Mouse (Mus musculus): ENCODE data around the gene Ppp2r5c. TPM values are rescaled to one million over a fixed set of nuclear protein-coding genes. Genes with fewer than 3 reads are reported as not detected.

The Ppp2r5c gene
- polyA plus RNA-seq, 1 experiment from 2014 or later: 136 TPM

DNA sequence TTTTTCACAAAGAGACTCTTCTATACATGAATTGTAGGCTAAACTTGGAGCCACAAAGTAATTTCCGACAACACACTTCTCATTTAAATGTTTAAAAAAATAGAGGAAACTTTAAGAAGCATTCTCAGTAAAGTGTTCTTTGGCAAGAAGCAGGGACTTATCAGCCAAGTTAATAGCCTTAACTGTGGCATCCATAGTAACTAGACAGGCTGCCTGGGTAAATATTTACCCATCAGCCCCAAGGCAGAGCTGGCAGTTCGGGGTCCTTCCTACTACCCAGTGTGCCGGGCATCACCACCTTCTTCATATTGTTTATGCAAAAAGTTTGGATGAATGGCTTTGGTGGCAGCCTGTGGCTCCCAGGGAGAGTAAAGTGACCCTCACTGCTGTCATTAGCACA, 50.1 kb downstream of the Ppp2r5c start:
- WGBS: 51% methylated on average over 3 of the region's 3 CpGs
- Histone ChIP-seq H3K4me3 (no peak overlapping the region), H3K9me3 (no peaks in the 10 kb centered on the region), H3K27ac (peak overlapping the region; percentile 83), H3K36me3 (peaks cover 5% of the 10 kb centered on the region), H3K4me1 (peaks cover 67% of the 10 kb centered on the region), H3K27me3 (ENCODE audit: insufficient read depth, poor library complexity, severe bottlenecking) (no peaks in the 10 kb centered on the region)
- no peak for DNase-seq (ENCODE audit: low spot score)

DNA sequence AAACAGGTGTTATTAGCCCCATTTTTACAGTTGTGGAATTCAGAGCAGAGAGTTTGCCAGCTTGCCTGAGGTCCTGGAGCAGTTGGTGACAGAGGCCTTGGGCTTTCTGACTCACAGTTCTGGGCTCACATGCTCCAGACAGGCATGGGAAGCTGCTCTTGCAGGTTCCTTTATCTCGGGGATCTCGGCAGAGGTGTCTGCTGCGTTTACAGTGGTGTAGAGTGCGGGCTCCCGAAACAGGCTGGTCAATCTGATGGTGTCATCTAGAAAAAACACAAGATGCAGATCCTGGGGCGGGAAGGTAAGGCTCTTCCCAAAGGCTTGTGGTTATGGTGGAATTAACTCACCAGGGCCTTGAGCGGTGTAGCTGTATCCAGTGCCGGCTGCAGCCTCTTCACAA, 50.6 kb downstream of the Ppp2r5c start:
- DNase-seq (ENCODE audit: low spot score): no peak
- Histone ChIP-seq H3K36me3 (peaks cover 5% of the 10 kb centered on the region), H3K9me3 (no peaks in the 10 kb centered on the region), H3K4me1 (peaks cover 72% of the 10 kb centered on the region), H3K4me3 (no peak overlapping the region), H3K27me3 (ENCODE audit: insufficient read depth, poor library complexity, severe bottlenecking) (no peaks in the 10 kb centered on the region), H3K27ac (peak overlapping the region; percentile 83)
- 49% methylated on average over 8 of the region's 8 CpGs for WGBS

DNA sequence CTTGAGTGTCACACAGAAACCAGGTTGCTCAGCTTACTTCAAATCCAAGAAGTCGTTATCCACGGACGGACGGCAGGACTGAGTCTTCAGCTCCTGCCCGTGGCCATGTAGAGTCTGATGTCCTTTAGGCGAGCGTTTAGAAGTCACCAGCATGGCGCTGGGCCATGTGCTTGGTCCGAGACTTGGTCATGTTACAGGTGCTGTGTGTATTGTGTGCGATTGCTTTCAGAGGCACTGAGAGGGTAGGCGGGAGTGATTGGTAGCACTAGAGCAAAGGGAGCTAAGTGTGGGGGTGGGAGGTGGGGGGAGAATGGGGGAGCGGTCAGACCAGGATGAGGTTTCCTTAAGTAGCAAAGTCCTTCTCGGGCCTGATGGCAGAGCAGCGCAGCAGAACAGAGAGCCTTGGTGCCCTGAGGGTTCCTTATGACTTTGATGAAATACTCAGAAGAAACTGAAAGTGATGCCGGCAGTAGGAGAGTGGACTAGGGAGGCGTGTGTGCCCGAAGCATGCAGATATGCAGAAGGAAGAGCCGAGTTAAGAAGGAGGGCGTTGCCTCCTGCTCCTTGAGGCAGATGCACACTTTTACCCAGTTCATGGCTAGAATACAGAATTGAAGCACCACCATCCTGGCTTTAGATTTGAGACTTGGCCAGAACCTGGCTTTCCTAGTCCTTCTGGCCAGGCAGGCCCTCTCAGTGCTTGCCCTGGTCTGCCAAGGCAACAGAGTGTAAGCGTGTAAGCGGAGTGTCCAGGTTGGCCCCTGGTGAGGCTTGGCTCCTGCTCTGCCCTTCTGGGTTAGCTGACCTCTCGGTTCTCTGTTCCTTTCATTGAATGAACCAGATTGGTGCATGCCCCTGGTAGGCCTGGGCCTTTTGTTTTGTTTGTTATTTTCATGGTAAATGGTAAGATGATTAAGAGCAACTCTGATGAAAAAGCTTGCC, 51.6 kb downstream of the Ppp2r5c start:
- Histone ChIP-seq H3K27ac (peak overlapping the region; percentile 83), H3K4me3 (no peak overlapping the region), H3K4me1 (peaks cover 82% of the 10 kb centered on the region), H3K36me3 (peaks cover 5% of the 10 kb centered on the region), H3K27me3 (ENCODE audit: insufficient read depth, poor library complexity, severe bottlenecking) (no peaks in the 10 kb centered on the region), H3K9me3 (no peaks in the 10 kb centered on the region)
- 80% methylated on average over 22 of the region's 22 CpGs for WGBS
- DNase-seq (ENCODE audit: low spot score): no peak

DNA sequence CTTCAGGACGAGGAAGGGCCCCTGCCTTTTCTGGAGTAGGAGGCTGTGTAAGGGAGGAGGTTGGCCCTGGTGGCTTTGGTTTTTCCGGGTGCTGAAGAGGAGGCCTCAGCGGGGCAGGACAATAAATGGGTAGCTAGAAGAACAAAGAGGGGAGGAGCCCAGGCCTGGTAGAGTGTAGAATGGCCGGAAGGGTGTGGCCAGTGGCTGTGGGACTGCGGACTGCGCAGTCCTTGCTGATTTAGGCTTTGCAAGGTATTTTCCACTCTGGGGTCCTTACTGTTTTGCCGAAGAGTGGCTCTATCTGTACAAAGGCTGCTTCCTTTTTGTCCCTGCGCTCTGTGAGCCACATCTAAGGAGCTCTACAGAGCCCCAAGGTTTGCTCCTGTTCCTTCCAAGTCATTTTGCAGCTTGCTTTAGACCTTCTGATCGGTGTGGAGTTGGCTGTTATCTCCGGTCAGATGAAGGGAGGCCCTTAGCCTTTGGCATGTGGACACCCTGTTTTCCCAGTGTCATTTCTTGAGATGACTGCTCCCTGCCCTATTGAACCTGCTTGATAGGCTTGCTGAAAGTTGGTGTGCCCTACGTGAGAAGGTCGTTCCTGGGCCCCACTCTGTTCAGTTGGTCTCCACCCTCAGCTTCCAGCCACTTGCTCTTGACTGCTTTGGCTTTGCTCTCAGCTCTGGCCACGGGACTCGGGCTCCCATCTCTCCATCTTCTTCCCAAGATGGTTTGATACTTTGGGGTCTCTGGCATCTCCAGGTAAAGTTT, 52.5 kb downstream of the Ppp2r5c start:
- no peaks in the 10 kb centered on the region for H3K27me3 ChIP-seq (ENCODE audit: insufficient read depth, poor library complexity, severe bottlenecking)
- WGBS: 50% methylated on average over 14 of the region's 14 CpGs
- DNase-seq (ENCODE audit: low spot score): no peak
- peak overlapping the region; percentile 83 for H3K27ac ChIP-seq
- H3K4me3 ChIP-seq: no peak overlapping the region; the same call in 1 of the 2 replicates
- peaks cover 3% of the 10 kb centered on the region for H3K36me3 ChIP-seq
- H3K9me3 ChIP-seq: no peaks in the 10 kb centered on the region
- H3K4me1 ChIP-seq: peaks cover 86% of the 10 kb centered on the region

DNA sequence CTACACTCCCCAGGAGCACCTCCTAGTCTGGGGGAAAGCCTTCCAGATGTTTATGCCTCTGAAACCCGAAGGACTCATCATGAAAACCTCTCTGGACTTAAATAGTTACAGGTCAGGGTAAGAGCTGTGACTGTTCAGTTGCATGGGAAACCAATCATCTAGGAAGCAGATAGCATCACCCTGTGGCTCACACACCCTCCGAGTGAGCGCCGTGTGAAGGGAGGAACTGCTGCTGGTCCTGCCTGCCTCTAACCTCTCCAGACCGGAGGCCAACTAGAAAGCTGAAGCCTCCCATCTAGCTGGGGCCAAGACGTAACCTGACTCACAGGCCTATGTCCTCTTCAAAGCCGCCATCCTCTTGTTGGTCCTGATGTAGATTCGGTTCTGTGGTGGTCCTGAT, 53.2 kb downstream of the Ppp2r5c start:
- H3K4me3 ChIP-seq: no peak overlapping the region
- H3K27ac ChIP-seq: peak overlapping the region; percentile 83; the same call in 1 of the 2 replicates
- peaks cover 2% of the 10 kb centered on the region; the same call in 1 of the 2 replicates for H3K36me3 ChIP-seq
- H3K9me3 ChIP-seq: no peaks in the 10 kb centered on the region
- no peak for DNase-seq (ENCODE audit: low spot score)
- H3K4me1 ChIP-seq: peaks cover 91% of the 10 kb centered on the region
- H3K27me3 ChIP-seq (ENCODE audit: insufficient read depth, poor library complexity, severe bottlenecking): no peaks in the 10 kb centered on the region
- 86% methylated on average over 8 of the region's 8 CpGs for WGBS

DNA sequence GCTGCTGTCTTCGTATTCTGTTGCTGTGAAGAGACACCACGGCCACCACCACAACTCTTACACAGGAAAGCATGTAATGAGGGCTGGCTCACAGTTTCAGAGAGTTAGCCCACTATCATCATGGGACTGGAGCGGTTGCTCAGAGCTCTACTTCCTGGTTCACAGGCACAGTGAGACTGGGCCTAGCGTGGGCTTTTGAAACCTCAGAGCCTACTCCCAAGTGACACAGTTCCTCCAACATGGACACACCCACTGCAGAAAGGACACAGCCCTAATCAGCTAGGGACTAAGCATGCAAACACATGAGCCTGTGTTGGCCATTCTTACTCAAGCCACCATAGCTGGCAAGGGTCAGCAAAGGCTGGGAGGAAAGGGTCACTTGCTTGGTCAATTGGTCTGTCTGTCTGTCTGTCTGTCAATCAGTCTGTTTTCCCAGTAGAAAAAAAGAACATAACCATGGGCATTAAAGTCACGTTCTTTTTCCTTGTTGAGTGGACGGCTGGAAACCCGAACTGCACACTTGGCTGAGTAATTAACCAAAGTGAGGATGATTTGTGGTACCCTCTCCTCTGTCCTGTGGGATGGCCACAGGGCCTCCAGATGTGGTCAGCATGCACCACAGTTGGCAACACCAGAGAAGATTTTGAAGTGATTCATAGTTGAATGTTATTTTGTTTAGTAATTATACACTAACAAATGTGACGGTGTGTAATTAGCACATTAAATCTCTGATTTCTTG, 56.7 kb downstream of the Ppp2r5c start:
- Histone ChIP-seq H3K4me1 (peaks cover 91% of the 10 kb centered on the region), H3K27ac (peak overlapping the region; percentile 74), H3K9me3 (no peaks in the 10 kb centered on the region), H3K4me3 (no peak overlapping the region), H3K27me3 (ENCODE audit: insufficient read depth, poor library complexity, severe bottlenecking) (no peaks in the 10 kb centered on the region), H3K36me3 (no peaks in the 10 kb centered on the region)
- no peak for DNase-seq (ENCODE audit: low spot score)
- WGBS: 86% methylated on average over 8 of the region's 8 CpGs

DNA sequence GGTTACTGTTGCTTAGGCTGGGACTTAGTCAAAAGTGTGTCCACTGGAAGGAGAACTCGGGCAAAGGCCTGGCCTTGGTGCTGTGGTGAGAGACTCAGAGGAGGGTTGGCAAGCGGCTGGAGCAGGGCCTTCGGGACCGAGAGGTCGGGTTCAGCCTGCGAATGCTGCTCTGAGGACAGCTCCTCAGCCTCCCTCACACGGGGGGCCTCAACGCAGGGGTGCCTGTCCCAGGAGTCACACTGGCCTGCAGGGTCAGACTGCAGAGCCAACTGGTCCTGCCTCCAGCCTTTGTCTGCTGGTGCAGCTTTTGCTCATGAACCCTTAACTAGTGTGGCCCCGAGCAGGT, 57.2 kb downstream of the Ppp2r5c start:
- Histone ChIP-seq H3K27me3 (ENCODE audit: insufficient read depth, poor library complexity, severe bottlenecking) (no peaks in the 10 kb centered on the region), H3K9me3 (no peaks in the 10 kb centered on the region), H3K4me1 (peaks cover 89% of the 10 kb centered on the region), H3K27ac (peak overlapping the region; percentile 74), H3K4me3 (peak overlapping the region; percentile 27; the same call in 1 of the 2 replicates), H3K36me3 (no peaks in the 10 kb centered on the region)
- no peak for DNase-seq (ENCODE audit: low spot score)
- 69% methylated on average over 9 of the region's 9 CpGs for WGBS

DNA sequence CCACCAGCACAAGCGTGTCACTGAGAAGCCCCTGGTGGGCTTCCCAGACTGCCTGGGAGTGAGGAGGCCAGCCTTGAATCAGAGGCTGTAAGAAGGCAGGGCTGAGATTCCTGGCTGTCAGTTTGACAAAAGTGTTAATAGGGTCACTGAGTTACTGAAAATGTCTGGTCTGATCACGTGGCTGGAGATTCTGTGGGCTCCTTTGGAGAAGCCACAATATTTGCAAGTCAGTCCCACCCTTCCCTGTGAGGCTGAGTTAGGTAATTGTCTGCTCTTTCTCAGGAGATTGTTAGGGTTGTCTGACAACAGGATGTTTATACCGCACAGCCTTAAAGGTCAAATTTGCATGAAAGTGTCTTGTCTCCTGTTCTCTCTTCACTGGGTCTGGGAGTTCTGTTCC, 57.9 kb downstream of the Ppp2r5c start:
- 32% methylated on average over 3 of the region's 3 CpGs for WGBS
- H3K36me3 ChIP-seq: no peaks in the 10 kb centered on the region
- peak overlapping the region; percentile 74 for H3K27ac ChIP-seq

DNA sequence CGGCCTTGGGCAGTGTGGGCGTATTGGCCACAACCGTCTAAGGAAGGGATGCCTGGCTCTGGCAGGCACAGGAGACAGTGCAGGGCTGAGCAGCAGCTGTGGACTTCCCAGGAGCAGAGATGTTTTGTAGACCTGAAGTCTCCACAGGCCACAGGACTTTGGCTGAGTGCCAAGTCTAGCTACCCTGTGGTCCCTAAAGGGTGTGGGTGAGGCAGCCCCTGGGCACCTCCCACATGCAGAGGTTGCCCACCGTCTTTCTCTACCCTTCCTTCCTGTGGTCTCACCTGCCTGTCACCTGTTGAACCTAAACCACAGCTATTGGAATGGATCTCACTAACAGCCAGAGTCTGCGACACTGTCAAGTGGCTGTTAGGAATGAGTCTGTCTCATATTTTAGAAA, 59.1 kb downstream of the Ppp2r5c start:
- Histone ChIP-seq H3K36me3 (no peaks in the 10 kb centered on the region), H3K4me1 (peaks cover 92% of the 10 kb centered on the region), H3K4me3 (no peak overlapping the region), H3K9me3 (no peaks in the 10 kb centered on the region), H3K27me3 (ENCODE audit: insufficient read depth, poor library complexity, severe bottlenecking) (no peaks in the 10 kb centered on the region), H3K27ac (no peak overlapping the region)
- WGBS: 73% methylated on average over 5 of the region's 5 CpGs
- DNase-seq (ENCODE audit: low spot score): no peak

More for the DNA sequence above, 57.9 kb downstream of the Ppp2r5c start:
- H3K4me1 ChIP-seq: peaks cover 89% of the 10 kb centered on the region
- H3K4me3 ChIP-seq: no peak overlapping the region
- DNase-seq (ENCODE audit: low spot score): no peak
- H3K9me3 ChIP-seq: no peaks in the 10 kb centered on the region
- no peaks in the 10 kb centered on the region for H3K27me3 ChIP-seq (ENCODE audit: insufficient read depth, poor library complexity, severe bottlenecking)

DNA sequence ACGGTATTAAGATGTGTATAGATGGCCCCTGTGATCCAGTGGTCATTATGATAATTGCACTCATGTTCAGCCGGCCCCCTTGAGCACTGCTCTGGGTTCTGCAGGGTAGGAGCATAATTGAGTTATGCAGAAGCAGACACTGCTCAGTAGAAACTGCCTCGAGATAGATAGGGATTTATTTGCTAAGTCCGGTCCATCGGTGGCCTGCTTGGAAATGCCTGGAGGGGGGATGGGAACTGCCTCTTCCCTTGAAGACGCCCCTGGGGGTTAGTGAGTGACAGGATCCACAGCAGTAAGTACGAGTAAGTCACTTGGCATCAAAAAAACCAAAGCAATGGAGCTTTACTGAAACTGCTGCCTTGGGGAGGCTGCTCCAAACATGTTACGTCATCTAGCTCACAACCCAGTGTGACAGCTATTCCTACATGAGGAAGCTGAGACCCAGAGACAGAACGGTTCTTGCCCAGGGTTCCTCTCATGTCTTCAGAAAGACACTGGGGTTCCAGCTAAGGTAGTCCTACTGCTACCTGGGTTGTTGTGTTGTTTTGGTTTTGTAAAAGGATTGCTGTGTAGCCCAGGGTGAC, 60.9 kb downstream of the Ppp2r5c start:
- H3K9me3 ChIP-seq: no peaks in the 10 kb centered on the region
- H3K27ac ChIP-seq: no peak overlapping the region
- no peak overlapping the region for H3K4me3 ChIP-seq
- 64% methylated on average over 9 of the region's 9 CpGs for WGBS
- H3K36me3 ChIP-seq: peaks cover 3% of the 10 kb centered on the region; the same call in 1 of the 2 replicates
- peaks cover 92% of the 10 kb centered on the region for H3K4me1 ChIP-seq
- no peak for DNase-seq (ENCODE audit: low spot score)
- H3K27me3 ChIP-seq (ENCODE audit: insufficient read depth, poor library complexity, severe bottlenecking): no peaks in the 10 kb centered on the region

DNA sequence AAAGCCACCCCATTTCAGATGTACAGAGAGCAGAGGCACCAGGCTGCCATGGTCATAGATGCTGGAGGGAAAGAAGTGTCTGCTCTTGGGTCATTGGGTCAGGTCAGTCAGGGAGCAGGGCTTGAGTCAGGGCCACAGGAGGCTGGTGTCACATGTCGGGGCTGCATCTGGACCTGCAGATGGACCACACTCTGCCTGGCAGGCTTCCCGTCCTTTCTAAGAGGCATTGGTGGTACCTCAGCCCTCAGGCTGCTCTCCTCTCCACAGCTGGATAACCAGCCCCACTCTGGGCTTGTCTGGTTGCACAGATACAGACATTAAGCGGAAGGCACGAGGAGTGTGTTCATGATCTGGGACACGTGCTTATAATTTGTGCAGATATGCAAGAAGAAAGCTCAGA, 61.8 kb downstream of the Ppp2r5c start:
- H3K27me3 ChIP-seq (ENCODE audit: insufficient read depth, poor library complexity, severe bottlenecking): no peaks in the 10 kb centered on the region
- H3K36me3 ChIP-seq: peaks cover 9% of the 10 kb centered on the region; the same call in 1 of the 2 replicates
- H3K27ac ChIP-seq: 0 out of 2 replicates have a peak overlapping the region, but pooled peaks have one; percentile 16
- no peak overlapping the region for H3K4me3 ChIP-seq
- WGBS: 77% methylated on average over 5 of the region's 5 CpGs
- no peak for DNase-seq (ENCODE audit: low spot score)
- H3K4me1 ChIP-seq: peaks cover 87% of the 10 kb centered on the region
- no peaks in the 10 kb centered on the region for H3K9me3 ChIP-seq

DNA sequence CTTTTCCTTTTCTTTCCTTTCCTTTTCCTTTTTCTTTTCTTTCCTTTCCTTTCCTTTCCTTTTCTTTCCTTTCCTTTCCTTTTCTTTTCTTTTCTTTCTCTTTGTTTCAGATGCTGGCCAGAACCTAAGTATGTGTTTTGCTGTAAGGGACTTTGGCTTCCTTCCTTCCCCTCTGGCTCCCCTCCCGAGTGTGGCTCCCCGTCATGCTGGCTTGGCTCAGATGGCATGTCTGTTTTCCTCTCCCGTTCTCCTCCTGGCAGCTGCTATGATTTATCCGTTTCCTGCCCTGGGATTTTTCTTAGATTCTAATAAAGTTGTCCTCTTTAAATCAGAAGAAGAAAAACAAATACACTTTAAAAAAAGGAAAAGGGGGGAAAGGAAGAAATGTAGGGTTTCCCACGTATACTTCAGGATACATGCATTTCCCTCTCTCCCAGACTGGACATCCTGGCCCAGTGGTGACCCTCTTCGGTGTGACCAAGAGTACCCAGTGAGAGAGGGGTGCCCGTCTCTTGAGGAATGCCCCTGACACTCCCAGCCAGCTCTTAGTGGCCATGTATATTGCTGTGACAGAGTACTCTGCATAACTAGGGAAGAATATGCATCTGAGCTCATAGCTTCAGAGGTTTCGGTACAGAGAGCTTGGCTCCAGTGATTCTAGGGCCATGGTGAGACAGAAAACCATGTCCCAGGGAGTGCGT, 63.4 kb downstream of the Ppp2r5c start:
- WGBS: 72% methylated on average over 9 of the region's 9 CpGs
- Histone ChIP-seq H3K27me3 (ENCODE audit: insufficient read depth, poor library complexity, severe bottlenecking) (no peaks in the 10 kb centered on the region), H3K9me3 (no peaks in the 10 kb centered on the region), H3K36me3 (peaks cover 10% of the 10 kb centered on the region; the same call in 1 of the 2 replicates), H3K4me3 (no peak overlapping the region), H3K27ac (peak overlapping the region; percentile 39; the same call in 1 of the 2 replicates), H3K4me1 (peaks cover 75% of the 10 kb centered on the region)
- no peak for DNase-seq (ENCODE audit: low spot score)

All from heart, embryonic 10.5 days (tissue).